Mouse (Mus musculus) neural tube, embryonic 11.5 days (tissue): ENCODE data around the gene Miga2. TPM values are rescaled to one million over a fixed set of nuclear protein-coding genes. Genes with fewer than 3 reads are reported as not detected.

ENCODE experiments used
- ATAC-seq: fragments of 200-750 bp; cut with Nextera tagmentation; 2 replicates; pipeline ENCODE4 v1.8.0; 2017; ENCODE audit warnings: moderate number of reproducible peaks, mild to moderate bottlenecking, moderate TSS enrichment, moderate library complexity; ENCODE audit not compliant: insufficient read depth, low FRiP score, low TSS enrichment
- DNase-seq: peaks from one replicate; pipeline ENCODE4 v3.0.0-alpha.2; 2015; ENCODE audit warnings: low spot score
- H3K27ac ChIP-seq: fragments of 300-500 bp; sonication (generic); 2 replicates; pipeline ENCODE4 v1.5.1; 2014; ENCODE audit warnings: low read depth, mild to moderate bottlenecking, low read length
- H3K27me3 ChIP-seq: fragments of 300-500 bp; sonication (generic); 2 replicates; pipeline ENCODE4 v1.6.1; 2014; ENCODE audit warnings: mild to moderate bottlenecking, low read length, mixed read lengths; ENCODE audit not compliant: control insufficient read depth, insufficient read depth
- H3K36me3 ChIP-seq: fragments of 300-500 bp; sonication (generic); 2 replicates; pipeline ENCODE4 v1.6.1; 2014; ENCODE audit warnings: mild to moderate bottlenecking, low read length, moderate library complexity, mixed read lengths; ENCODE audit not compliant: control insufficient read depth, insufficient read depth
- H3K4me1 ChIP-seq: fragments of 300-500 bp; sonication (generic); 2 replicates; pipeline ENCODE4 v1.6.1; 2014; ENCODE audit warnings: low read length, mixed read lengths; ENCODE audit not compliant: control insufficient read depth, insufficient read depth
- H3K4me2 ChIP-seq: fragments of 300-500 bp; sonication (generic); 2 replicates; pipeline ENCODE4 v1.6.1; 2014; ENCODE audit warnings: low read depth, mild to moderate bottlenecking, moderate library complexity
- H3K4me3 ChIP-seq: fragments of 300-500 bp; sonication (generic); 2 replicates; pipeline ENCODE4 v1.5.1; 2014; ENCODE audit warnings: low read depth, low read length
- H3K9ac ChIP-seq: fragments of 300-500 bp; sonication (generic); 2 replicates; pipeline ENCODE4 v1.6.1; 2014; ENCODE audit warnings: mild to moderate bottlenecking, low read length
- H3K9me3 ChIP-seq: fragments of 300-500 bp; sonication (generic); 2 replicates; pipeline ENCODE4 v1.6.1; 2016; ENCODE audit warnings: low read length; ENCODE audit not compliant: control insufficient read depth
- WGBS: fragments of 180-500 bp; shearing (Covaris S2); extraction: QIAGEN DNeasy Blood & Tissue Kit; methylation state at CpG from one replicate; pipeline ENCODE4 v1.1.7; 2014; 5-methylcytosine and 5-hydroxymethylcytosine counted together
- polyA plus RNA-seq: library from polyadenylated mRNA; unstranded; fragments of >200 nt; fragmentation: Nextera tagmentation; extraction: Ambion mirVana; gene quantifications from 2 replicates; pipeline ENCODE4 v1.2.1, GENCODE M21; 2014

Gene Miga2
- polyA plus RNA-seq, 1 experiment from 2014 or later = 27.5 TPM

GRCm38 (mm10) chr2:30371544-30371943 is 7.5 kb downstream of the Miga2 start:
- H3K4me3 ChIP-seq = no peak overlapping the region
- no peaks in the 10 kb centered on the region for H3K9me3 ChIP-seq
- no peaks in the 10 kb centered on the region for H3K4me1 ChIP-seq
- 97% methylated on average over 8 of the region's 8 CpGs for WGBS
- no peaks in the 10 kb centered on the region for H3K27me3 ChIP-seq
- peaks cover 23% of the 10 kb centered on the region for H3K36me3 ChIP-seq
- DNase-seq = no peak
- no peak for ATAC-seq
- H3K4me2 ChIP-seq = no peak overlapping the region
- no peak overlapping the region for H3K9ac ChIP-seq
- H3K27ac ChIP-seq = no peak overlapping the region

- H3K4me3 ChIP-seq = no peak overlapping the region
- H3K27ac ChIP-seq = no peak overlapping the region
- H3K4me2 ChIP-seq = no peak overlapping the region
- DNase-seq (no peak), ATAC-seq (no peak)
- no peaks in the 10 kb centered on the region for H3K27me3 ChIP-seq
- 97% methylated on average over 5 of the region's 5 CpGs for WGBS
- no peaks in the 10 kb centered on the region for H3K9me3 ChIP-seq
- peaks cover 26% of the 10 kb centered on the region for H3K36me3 ChIP-seq
- no peaks in the 10 kb centered on the region for H3K4me1 ChIP-seq
- no peak overlapping the region for H3K9ac ChIP-seq
Observed at GRCm38 (mm10) chr2:30372726-30373125, 8.7 kb downstream of the Miga2 start.

- Histone ChIP-seq H3K9me3 (no peaks in the 10 kb centered on the region), H3K4me1 (no peaks in the 10 kb centered on the region), H3K27ac (no peak overlapping the region), H3K27me3 (no peaks in the 10 kb centered on the region), H3K4me3 (no peak overlapping the region), H3K36me3 (peaks cover 21% of the 10 kb centered on the region), H3K9ac (no peak overlapping the region), H3K4me2 (no peak overlapping the region)
- ATAC-seq = no peak
- 92% methylated on average over 10 of the region's 10 CpGs for whole genome bisulfite sequencing
- DNase-seq = no peak
Observed at GRCm38 (mm10) chr2:30375893-30376292, 11.9 kb downstream of the Miga2 start.

- Histone ChIP-seq H3K4me2 (no peak overlapping the region), H3K27ac (no peak overlapping the region), H3K4me1 (no peaks in the 10 kb centered on the region), H3K9me3 (no peaks in the 10 kb centered on the region), H3K4me3 (no peak overlapping the region), H3K9ac (no peak overlapping the region), H3K27me3 (no peaks in the 10 kb centered on the region), H3K36me3 (peaks cover 18% of the 10 kb centered on the region)
- DNase-seq (no peak), ATAC-seq (no peak)
- 92% methylated on average over 5 of the region's 5 CpGs for WGBS
Observed at GRCm38 (mm10) chr2:30377721-30378120, 13.7 kb downstream of the Miga2 start.

GRCm38 (mm10) chr2:30379307-30379706 is 15.3 kb downstream of the Miga2 start:
- Histone ChIP-seq H3K9ac (no peak overlapping the region), H3K36me3 (peaks cover 24% of the 10 kb centered on the region)
- 95% methylated on average over 7 of the region's 7 CpGs for WGBS

GRCm38 (mm10) chr2:30380564-30381376 is 16.7 kb downstream of the Miga2 start:
- no peak for ATAC-seq
- no peaks in the 10 kb centered on the region for H3K27me3 ChIP-seq
- H3K36me3 ChIP-seq = peaks cover 25% of the 10 kb centered on the region
- no peak for DNase-seq
- no peak overlapping the region for H3K4me2 ChIP-seq
- 92% methylated on average over 9 of the region's 10 CpGs for WGBS
- no peak overlapping the region for H3K4me3 ChIP-seq
- H3K9me3 ChIP-seq = no peaks in the 10 kb centered on the region
- H3K27ac ChIP-seq = no peak overlapping the region
- no peaks in the 10 kb centered on the region for H3K4me1 ChIP-seq
- H3K9ac ChIP-seq = no peak overlapping the region

More at GRCm38 (mm10) chr2:30379307-30379706, 15.3 kb downstream of the Miga2 start:
- no peaks in the 10 kb centered on the region for H3K27me3 ChIP-seq
- H3K27ac ChIP-seq = no peak overlapping the region
- H3K4me2 ChIP-seq = no peak overlapping the region
- H3K4me3 ChIP-seq = no peak overlapping the region
- H3K9me3 ChIP-seq = no peaks in the 10 kb centered on the region
- no peak for ATAC-seq
- DNase-seq = no peak
- no peaks in the 10 kb centered on the region for H3K4me1 ChIP-seq

GRCm38 (mm10) chr2:30381377-30381725 is 17.3 kb downstream of the Miga2 start:
- Histone ChIP-seq H3K36me3 (peaks cover 26% of the 10 kb centered on the region), H3K27ac (no peak overlapping the region), H3K4me3 (no peak overlapping the region), H3K9ac (no peak overlapping the region), H3K4me1 (no peaks in the 10 kb centered on the region), H3K27me3 (no peaks in the 10 kb centered on the region), H3K4me2 (no peak overlapping the region), H3K9me3 (no peaks in the 10 kb centered on the region)
- ATAC-seq (no peak), DNase-seq (no peak)
- 91% methylated on average over 4 of the region's 4 CpGs for WGBS

- DNase-seq (no peak), ATAC-seq (no peak)
Observed at GRCm38 (mm10) chr2:30384814-30385213, 20.8 kb downstream of the Miga2 start.

GRCm38 (mm10) chr2:30385591-30385990 is 21.6 kb downstream of the Miga2 start:
- no peak for ATAC-seq
- Histone ChIP-seq H3K27me3 (no peaks in the 10 kb centered on the region), H3K4me3 (no peak overlapping the region), H3K36me3 (peaks cover 15% of the 10 kb centered on the region), H3K27ac (no peak overlapping the region), H3K9ac (no peak overlapping the region), H3K4me1 (no peaks in the 10 kb centered on the region), H3K9me3 (no peaks in the 10 kb centered on the region), H3K4me2 (no peak overlapping the region)
- 93% methylated on average over 4 of the region's 4 CpGs for WGBS
- no peak for DNase-seq

More at GRCm38 (mm10) chr2:30384814-30385213, 20.8 kb downstream of the Miga2 start:
- Histone ChIP-seq H3K4me3 (no peak overlapping the region), H3K36me3 (peaks cover 15% of the 10 kb centered on the region), H3K4me1 (no peaks in the 10 kb centered on the region), H3K9me3 (no peaks in the 10 kb centered on the region), H3K4me2 (no peak overlapping the region), H3K27me3 (no peaks in the 10 kb centered on the region), H3K27ac (no peak overlapping the region), H3K9ac (no peak overlapping the region)
- WGBS = 87% methylated on average over 5 of the region's 5 CpGs
